In the genomic region with DNA sequence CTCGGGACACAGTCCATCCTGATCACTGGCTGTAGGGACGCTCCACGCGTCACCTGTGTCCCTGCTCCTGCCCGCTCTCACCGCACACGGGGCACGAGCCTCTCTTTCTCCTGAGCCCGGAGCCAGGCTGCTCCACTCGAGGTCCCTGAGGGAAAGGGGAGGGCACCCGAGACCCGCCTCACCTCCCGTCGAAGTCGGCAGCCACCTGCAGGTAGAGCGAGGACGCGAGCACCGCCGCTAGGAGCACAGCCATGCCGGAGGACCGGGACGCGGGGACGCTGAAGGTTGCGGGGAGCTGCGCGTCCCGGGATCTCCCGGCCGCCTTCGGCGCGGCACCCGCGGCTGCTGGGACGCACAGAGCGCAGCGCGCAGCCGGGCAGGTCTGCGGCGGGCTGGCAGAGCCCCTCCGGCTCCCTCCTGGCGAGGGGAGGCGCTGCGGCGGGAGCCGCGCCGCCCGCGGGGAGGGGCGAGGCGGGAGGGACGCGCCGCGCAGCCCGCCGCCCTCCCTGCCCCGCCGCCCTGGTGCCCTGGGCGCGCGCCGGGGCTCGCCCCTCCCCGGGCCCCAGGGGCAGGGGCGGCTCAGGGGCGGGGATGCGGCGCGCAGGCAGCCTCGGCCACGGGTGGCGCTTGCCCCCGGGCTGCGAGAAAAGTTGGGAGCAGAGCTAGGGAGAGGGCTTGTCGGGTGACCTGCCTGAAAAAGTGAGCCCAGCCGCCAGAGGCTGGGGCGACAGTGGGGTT, we compare ENCODE assay signal across 8 mouse cellular contexts. TPM values are rescaled to one million over a fixed set of nuclear protein-coding genes. Genes with fewer than 3 reads are reported as not detected.
DNase-seq lines count a peak whose midpoint lies in the region; ATAC-seq and TF ChIP-seq lines count a peak whose summit lies in the region.

A gene (minus strand): TSS at position 501 of the 738 bp plus-strand sequence.

- peaks cover 41% of the 10 kb centered on the region for H3K27me3 ChIP-seq in G1E (ENCODE audit: insufficient read depth, low read length)
- H3K27me3 ChIP-seq in embryonic facial prominence, embryonic 14.5 days (replicated peaks; ENCODE audit: control insufficient read depth, insufficient read depth, low read length), result no peaks in the 10 kb centered on the region
- H3K27me3 ChIP-seq in hindbrain, embryonic 11.5 days (ENCODE audit: control insufficient read depth, insufficient read depth, low read length), result peaks cover 9% of the 10 kb centered on the region

- ATAC-seq in G1E (ENCODE audit: extremely low read depth, insufficient number of reproducible peaks, low FRiP score, poor library complexity, severe bottlenecking), result no peak
- peak; percentile 89 for ATAC-seq in embryonic facial prominence, embryonic 14.5 days (ENCODE audit: low read depth)
- peak; percentile 86 for ATAC-seq in hindbrain, embryonic 11.5 days (ENCODE audit: low FRiP score)

- no peaks in the 10 kb centered on the region for H3K36me3 ChIP-seq in G1E (replicated peaks)
- H3K36me3 ChIP-seq in embryonic facial prominence, embryonic 14.5 days (ENCODE audit: control insufficient read depth, insufficient read depth, low read length), result peaks cover 6% of the 10 kb centered on the region; the same call in 1 of the 2 replicates
- H3K36me3 ChIP-seq in hindbrain, embryonic 11.5 days (ENCODE audit: control insufficient read depth, insufficient read depth, low read length), result no peaks in the 10 kb centered on the region

- no peaks in the 10 kb centered on the region for H3K9me3 ChIP-seq in G1E (replicated peaks)
- H3K9me3 ChIP-seq in embryonic facial prominence, embryonic 14.5 days (ENCODE audit: control insufficient read depth, low read length), result no peaks in the 10 kb centered on the region
- no peaks in the 10 kb centered on the region for H3K9me3 ChIP-seq in hindbrain, embryonic 11.5 days (ENCODE audit: control insufficient read depth, low read length)

- peak; percentile 14 for DNase-seq in CD4-positive helper T cell, adult 2 months (ENCODE audit: low read depth, low spot score)
- no peak for DNase-seq in G1E (ENCODE audit: low spot score)
- DNase-seq in embryonic facial prominence, embryonic 14.5 days (ENCODE audit: low spot score), result peak; percentile 74
- DNase-seq in hindbrain, embryonic 11.5 days (ENCODE audit: low spot score), result peak; percentile 66
- DNase-seq in layer of hippocampus, postnatal 25 days (ENCODE audit: extremely low spot score in 1 of 2, low spot score in 1 of 2), result peak; percentile 20 to 28
- peak; percentile 44 for DNase-seq in lung, postnatal 25 days (ENCODE audit: low spot score)
- DNase-seq in retina, postnatal 7 days (ENCODE audit: low read depth, low spot score), result peak; percentile 36
- no peak for DNase-seq in B cell, adult 2 months

- H3K4me3 ChIP-seq in G1E (ENCODE audit: low read depth, low read length), result peak within 1 kb of the TSS; percentile 45; the same call in 1 of the 2 replicates
- H3K4me3 ChIP-seq in embryonic facial prominence, embryonic 14.5 days (ENCODE audit: low read depth, low read length), result peak within 1 kb of the TSS; percentile 81
- peak within 1 kb of the TSS; percentile 61 for H3K4me3 ChIP-seq in hindbrain, embryonic 11.5 days (ENCODE audit: low read depth, low read length)

- H3K27ac ChIP-seq in embryonic facial prominence, embryonic 14.5 days (replicated peaks; ENCODE audit: low read depth, low read length), result peak within 1 kb of the TSS; percentile 70
- no peak within 1 kb of the TSS for H3K27ac ChIP-seq in hindbrain, embryonic 11.5 days (ENCODE audit: low read depth, low read length)

- peak within 1 kb of the TSS; percentile 76 for H3K9ac ChIP-seq in embryonic facial prominence, embryonic 14.5 days (ENCODE audit: low read depth, low read length)
- peak within 1 kb of the TSS; percentile 32 for H3K9ac ChIP-seq in hindbrain, embryonic 11.5 days (ENCODE audit: low read depth, low read length)

- peaks cover 5% of the 10 kb centered on the region; the same call in 1 of the 2 replicates for H3K4me1 ChIP-seq in G1E (ENCODE audit: insufficient read depth, low read depth, low read length)
- H3K4me1 ChIP-seq in embryonic facial prominence, embryonic 14.5 days (ENCODE audit: control insufficient read depth, insufficient read depth, low read length), result no peaks in the 10 kb centered on the region; the same call in 1 of the 2 replicates
- no peaks in the 10 kb centered on the region for H3K4me1 ChIP-seq in hindbrain, embryonic 11.5 days (replicated peaks; ENCODE audit: control insufficient read depth, insufficient read depth, low read length)

- no peak for TF ChIP-seq CTCF in G1E (IDR thresholded peaks at IDR 0.05; ENCODE audit: low read depth, low read length)

- peak within 1 kb of the TSS; percentile 99 for H3K4me2 ChIP-seq in embryonic facial prominence, embryonic 14.5 days (ENCODE audit: low read depth, low read length)
- peak within 1 kb of the TSS; percentile 98 for H3K4me2 ChIP-seq in hindbrain, embryonic 11.5 days (replicated peaks; ENCODE audit: low read depth, low read length)

- 1% methylated on average over 17 of the region's 82 CpGs for WGBS in embryonic facial prominence, embryonic 14.5 days
- WGBS in hindbrain, embryonic 11.5 days, result under 1% methylated on average over 44 of the region's 82 CpGs

RNA-seq across cellular contexts. Expression of the gene that starts here (rescaled TPM):
- not detected in 2 replicates for total RNA-seq in G1E (2014; fragmentation: Nextera tagmentation)
- 0.05 and 0.06 TPM in 2 replicates for total RNA-seq in G1E (2017)
- polyA plus RNA-seq in G1E (2012), result not detected in 2 replicates
- polyA plus RNA-seq in embryonic facial prominence, embryonic 14.5 days (2014; fragmentation: Nextera tagmentation; extraction: Ambion mirVana), result 76.6 and 90.3 TPM in 2 replicates
- polyA plus RNA-seq in hindbrain, embryonic 11.5 days (2014; fragmentation: Nextera tagmentation; extraction: Ambion mirVana), result 11.4 and 16.3 TPM in 2 replicates
- total RNA-seq in layer of hippocampus, postnatal 25 days (2021), result 10 to 100 TPM; 17.3 to 18.0 TPM

Comparison
In these comparisons a context has a peak if more than half of its experiments do, and no peak if none do; other contexts are left out.
1. RNA of the gene that starts here (total RNA-seq): 17.3 to 18.0 TPM in layer of hippocampus, postnatal 25 days; 0.05 to 0.06 TPM in G1E; every median in the first group is over 10 times any median in the second.
2. RNA of the gene that starts here (polyA plus RNA-seq): 76.6 to 90.3 TPM in embryonic facial prominence, embryonic 14.5 days and 11.4 to 16.3 TPM in hindbrain, embryonic 11.5 days; not detected in G1E; every median in the first group is over 10 times any median in the second.
3. DNase-seq: peak in CD4-positive helper T cell, adult 2 months (single experiment), embryonic facial prominence, embryonic 14.5 days (single experiment), hindbrain, embryonic 11.5 days (single experiment), layer of hippocampus, postnatal 25 days (2 of 2), lung, postnatal 25 days (single experiment) and retina, postnatal 7 days (single experiment); none in G1E (single experiment) and B cell, adult 2 months (0 of 2).
4. Peak in every context shown above with its lines, with median percentiles within 50 percentile points of each other: H3K4me3 ChIP-seq.